Mouse (Mus musculus): Measurements from ENCODE around the gene Plce1. TPM values are rescaled to one million over a fixed set of nuclear protein-coding genes. Genes with fewer than 3 reads are reported as not detected.

The Plce1 gene
- 1 to 10 TPM; 5.1 to 8.5 TPM for total RNA-seq (2021)
- long read RNA-seq, experiment 1, partial matches to known transcripts, result 2 of 4 reads
- long read RNA-seq, experiment 1, other reads (novel, unspliced or antisense), result 2 of 4 reads
- long read RNA-seq, experiment 2, partial matches to known transcripts, result 0 of 1 reads
- long read RNA-seq, experiment 2, other reads (novel, unspliced or antisense), result 1 of 1 reads

DNA sequence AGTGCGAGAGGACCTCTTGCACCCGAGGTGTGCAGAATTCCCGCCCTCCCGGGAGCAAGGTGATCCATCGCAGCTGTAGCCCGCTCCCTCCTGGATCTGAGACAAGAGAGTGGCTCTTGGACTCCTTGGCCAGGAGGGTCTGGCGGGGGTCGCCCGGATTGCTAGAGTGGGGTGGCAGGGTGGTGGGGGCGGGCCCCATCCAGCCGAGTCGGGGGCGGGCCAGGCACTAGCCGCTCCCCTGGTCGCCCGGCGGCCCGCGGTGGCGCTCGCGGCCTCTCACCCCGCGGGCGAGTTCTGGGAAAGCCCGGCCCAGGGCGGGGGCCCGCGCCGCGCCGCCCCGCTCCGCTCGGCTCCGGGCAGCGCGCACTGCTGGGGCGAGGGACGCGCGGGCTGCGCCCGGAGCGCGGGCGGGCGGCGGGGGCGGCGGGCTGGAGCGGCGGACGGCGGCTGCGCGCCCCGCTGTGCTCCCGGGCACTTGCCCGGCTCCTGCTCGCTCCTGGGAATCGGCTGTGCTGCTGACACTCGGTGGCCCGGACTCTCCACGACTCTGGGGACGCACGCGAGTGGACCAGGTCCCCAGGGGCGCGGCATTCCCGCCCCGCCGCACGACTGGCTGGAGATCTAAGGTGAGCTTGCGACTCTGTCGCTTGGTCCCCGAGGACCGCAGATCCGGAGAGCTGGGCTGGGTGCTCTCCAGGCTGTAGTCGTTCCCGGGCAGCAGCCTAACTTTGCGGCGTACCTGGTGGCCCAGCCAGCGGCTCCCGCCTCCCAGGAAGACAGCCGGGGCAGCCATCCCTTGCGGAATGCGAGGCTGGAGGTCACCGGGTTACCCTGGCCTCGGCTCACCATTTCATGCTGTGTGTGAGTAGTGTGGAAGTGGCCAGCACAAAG lies at the start of gene Plce1:
TSS of gene Plce1 (plus strand) at position 379 of the 891 bp plus-strand sequence.
- TF ChIP-seq CTCF (IDR thresholded peaks at IDR 0.05), result peak; percentile 24; the same call in 1 of the 2 replicates
- peak; percentile 76 for DNase-seq
- Histone ChIP-seq H3K27ac (peak within 1 kb of the TSS; percentile 87), H3K4me3 (peak within 1 kb of the TSS; percentile 87)
- intact Hi-C loops (cut with DNase I), result no loop called here

DNA sequence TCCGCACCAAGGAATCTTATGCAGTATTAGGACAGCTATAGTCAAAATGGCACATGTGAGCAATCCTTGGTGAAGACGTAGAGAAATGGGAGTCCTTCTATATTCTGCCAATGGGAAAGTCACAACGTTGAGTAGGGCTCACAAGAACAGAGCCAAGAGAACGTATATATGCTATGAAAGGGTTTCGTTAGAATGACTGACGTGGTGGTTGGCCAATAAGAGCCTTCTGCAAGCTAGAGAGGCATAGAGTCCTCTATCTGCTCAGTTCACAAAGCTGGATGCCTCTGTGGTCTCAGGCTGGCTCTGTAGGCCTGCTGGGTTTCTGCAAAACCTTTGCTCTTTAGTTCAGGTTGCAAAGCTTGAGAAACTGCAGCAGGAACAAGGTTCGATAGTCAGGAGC lies 49.6 kb upstream of the Plce1 start:
- Histone ChIP-seq H3K27ac (no peak overlapping the region), H3K4me3 (no peak overlapping the region)
- intact Hi-C loops (cut with DNase I), result no loop called here
- TF ChIP-seq CTCF (IDR thresholded peaks at IDR 0.05), result no peak
- DNase-seq, result no peak

DNA sequence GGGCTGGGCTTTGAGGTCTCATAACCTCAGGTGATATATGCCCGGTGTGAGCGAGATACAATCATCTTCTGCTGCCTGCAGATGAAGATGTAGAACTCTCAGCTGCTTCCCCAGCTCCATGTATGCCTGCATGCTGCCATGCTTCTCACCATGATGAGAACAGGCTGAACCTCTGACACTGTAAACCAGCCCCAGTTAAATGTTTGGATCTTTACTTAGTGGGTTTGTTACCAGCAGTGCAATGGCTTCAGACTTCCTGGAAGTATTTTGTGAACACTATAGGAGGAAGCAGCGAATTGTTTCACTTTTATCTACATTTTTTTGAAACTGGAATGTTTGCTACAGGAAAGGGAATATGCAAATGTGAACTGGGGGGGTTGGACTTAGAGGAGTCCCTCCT lies 48.9 kb upstream of the Plce1 start:
- Histone ChIP-seq H3K4me3 (no peak overlapping the region), H3K27ac (no peak overlapping the region)
- DNase-seq, result no peak
- no peak for TF ChIP-seq CTCF (IDR thresholded peaks at IDR 0.05)
- intact Hi-C loops (cut with DNase I), result no loop called here

- H3K27ac ChIP-seq, result no peak overlapping the region
- no peak overlapping the region for H3K4me3 ChIP-seq
- DNase-seq, result no peak
- intact Hi-C loops (cut with DNase I), result no loop called here
- TF ChIP-seq CTCF (IDR thresholded peaks at IDR 0.05), result no peak
These were observed 47.5 kb upstream of the Plce1 start for GRCm38 (mm10) chr19:38433381-38433780.

DNA sequence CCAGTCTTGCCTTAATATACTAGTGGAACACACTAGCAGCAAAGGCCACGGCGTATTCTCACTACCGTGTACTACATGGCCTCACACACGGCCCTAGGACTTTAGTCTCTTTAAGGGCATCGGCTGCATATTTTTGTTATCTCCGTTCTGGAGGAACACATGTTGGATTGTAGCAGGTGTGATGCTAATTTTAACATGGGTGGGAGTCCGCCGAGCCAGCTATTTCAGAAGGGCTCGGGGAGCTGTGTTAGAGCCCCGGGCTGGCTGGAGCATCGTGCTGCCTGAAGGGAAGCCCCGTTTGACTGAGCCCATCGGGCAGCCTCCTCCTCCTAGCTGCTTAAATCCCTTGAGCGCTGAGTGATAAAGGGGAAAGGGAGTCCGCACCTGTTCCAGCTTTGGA lies 45.7 kb upstream of the Plce1 start:
- no peak for DNase-seq
- no peak overlapping the region for H3K4me3 ChIP-seq
- no peak for TF ChIP-seq CTCF (IDR thresholded peaks at IDR 0.05)
- no peak overlapping the region for H3K27ac ChIP-seq
- intact Hi-C loops (cut with DNase I), result no loop called here

DNA sequence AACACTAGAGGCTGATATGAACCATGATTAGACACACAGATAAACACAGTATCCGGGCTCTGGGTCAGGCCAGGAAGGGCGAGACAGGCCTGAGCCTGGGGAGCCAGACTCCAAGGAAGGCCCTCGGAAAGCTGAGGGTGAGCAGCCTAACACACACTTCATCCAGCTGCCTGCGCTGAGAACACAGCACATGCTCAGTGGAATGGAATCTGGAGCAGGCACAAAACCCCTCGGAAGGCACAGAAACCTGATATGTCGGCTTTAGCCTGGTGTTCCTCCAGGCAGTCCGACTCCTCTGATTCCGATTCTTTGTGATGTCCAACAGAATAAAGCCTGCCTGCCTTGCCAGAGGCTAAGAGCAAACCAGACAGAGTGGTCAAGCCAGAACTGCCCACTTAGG lies 39.0 kb upstream of the Plce1 start:
- Histone ChIP-seq H3K27ac (no peak overlapping the region), H3K4me3 (no peak overlapping the region)
- no peak for DNase-seq
- intact Hi-C loops (cut with DNase I), result no loop called here
- peak; percentile 8; the same call in 1 of the 2 replicates for TF ChIP-seq CTCF (IDR thresholded peaks at IDR 0.05)

GRCm38 (mm10) chr19:38445758-38446157 lies 35.2 kb upstream of the Plce1 start:
- no peak overlapping the region for H3K4me3 ChIP-seq
- no peak for DNase-seq
- intact Hi-C loops (cut with DNase I), result no loop called here
- TF ChIP-seq CTCF (IDR thresholded peaks at IDR 0.05), result no peak
- H3K27ac ChIP-seq, result no peak overlapping the region

GRCm38 (mm10) chr19:38455228-38455627 lies 25.7 kb upstream of the Plce1 start:
- no peak for TF ChIP-seq CTCF (IDR thresholded peaks at IDR 0.05)
- intact Hi-C loops (cut with DNase I), result no loop called here
- DNase-seq, result no peak
- Histone ChIP-seq H3K4me3 (no peak overlapping the region), H3K27ac (no peak overlapping the region)

GRCm38 (mm10) chr19:38458996-38459395 lies 21.9 kb upstream of the Plce1 start:
- TF ChIP-seq CTCF (IDR thresholded peaks at IDR 0.05), result no peak
- intact Hi-C loops (cut with DNase I), result no loop called here
- H3K4me3 ChIP-seq, result no peak overlapping the region
- DNase-seq, result no peak
- H3K27ac ChIP-seq, result no peak overlapping the region

- DNase-seq, result no peak
- Histone ChIP-seq H3K4me3 (no peak overlapping the region), H3K27ac (no peak overlapping the region)
- TF ChIP-seq CTCF (IDR thresholded peaks at IDR 0.05), result no peak
- intact Hi-C loops (cut with DNase I), result no loop called here
These were observed 20.2 kb upstream of the Plce1 start for GRCm38 (mm10) chr19:38460696-38461095.

- Histone ChIP-seq H3K27ac (no peak overlapping the region), H3K4me3 (no peak overlapping the region)
- intact Hi-C loops (cut with DNase I), result no loop called here
- no peak for TF ChIP-seq CTCF (IDR thresholded peaks at IDR 0.05)
- no peak for DNase-seq
These were observed 10.5 kb upstream of the Plce1 start for GRCm38 (mm10) chr19:38470257-38470893.

- no peak overlapping the region for H3K4me3 ChIP-seq
- no peak overlapping the region for H3K27ac ChIP-seq
- intact Hi-C loops (cut with DNase I), result loop anchor here (5.0 kb wide), 1 partner anchor 232 kb away; no protein-coding TSS in a partner anchor
- TF ChIP-seq CTCF (IDR thresholded peaks at IDR 0.05), result no peak
- no peak for DNase-seq
These were observed 5.5 kb upstream of the Plce1 start for GRCm38 (mm10) chr19:38475394-38475793.

DNA sequence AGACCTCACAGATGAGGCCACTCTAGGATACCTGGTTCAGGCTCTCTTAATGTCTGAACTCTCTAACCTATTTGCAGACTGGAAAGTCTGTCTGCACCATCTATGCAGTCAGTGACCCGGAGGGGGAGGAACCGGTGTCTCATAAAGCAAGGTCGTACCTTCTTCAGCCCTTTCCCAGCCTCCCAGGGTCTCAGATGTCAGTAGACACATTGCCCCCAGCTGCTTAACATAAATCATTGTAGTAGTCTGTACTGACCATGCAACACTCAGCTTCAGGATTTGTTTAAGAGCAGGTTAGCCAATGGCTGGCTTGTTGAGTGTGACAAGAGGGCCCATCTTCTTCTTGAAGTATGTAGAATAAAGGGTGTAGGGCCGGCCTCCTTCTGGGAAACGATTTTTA lies 2.6 kb upstream of the Plce1 start:
- TF ChIP-seq CTCF (IDR thresholded peaks at IDR 0.05), result no peak
- intact Hi-C loops (cut with DNase I), result loop anchor here (5.0 kb wide), 1 partner anchor 229 kb away; no protein-coding TSS in a partner anchor
- Histone ChIP-seq H3K4me3 (no peak overlapping the region), H3K27ac (0 out of 2 replicates have a peak overlapping the region, but pooled peaks have one; percentile 16)
- DNase-seq, result no peak

Data from gastrocnemius, adult 2 months (tissue).